Mouse (Mus musculus) layer of hippocampus, adult 9-10 months (tissue): ENCODE measurements around the gene Vtcn1.

Experiments
- DNase-seq: peaks from one replicate; pipeline ENCODE4 v3.0.0; 2022; ENCODE audit warnings: low spot score

Gene Vtcn1

GRCm38 (mm10) chr3:100920611-100921140, 95.4 kb downstream of the Vtcn1 start:
- no peak for DNase-seq

- peak; percentile 100 for DNase-seq
Observed at GRCm38 (mm10) chr3:100921825-100922505, 96.7 kb downstream of the Vtcn1 start, which contains the start of gene Trim45. TSS of gene Trim45 (plus strand) at chr3:100922202.

- no peak for DNase-seq
Observed at GRCm38 (mm10) chr3:100922506-100923375, 97.5 kb downstream of the Vtcn1 start.

GRCm38 (mm10) chr3:100924065-100924732, 98.9 kb downstream of the Vtcn1 start:
- no peak for DNase-seq

- DNase-seq: no peak
Observed at GRCm38 (mm10) chr3:100925176-100925575, 99.9 kb downstream of the Vtcn1 start.

- DNase-seq: no peak
Observed at GRCm38 (mm10) chr3:100931332-100932076, 106.2 kb downstream of the Vtcn1 start.

- DNase-seq: no peak
Observed at GRCm38 (mm10) chr3:100932077-100932944, 107.1 kb downstream of the Vtcn1 start.

- no peak for DNase-seq
Observed at GRCm38 (mm10) chr3:100935521-100935920, 110.3 kb downstream of the Vtcn1 start.

GRCm38 (mm10) chr3:100936201-100936600, 110.9 kb downstream of the Vtcn1 start:
- DNase-seq: no peak

GRCm38 (mm10) chr3:100938211-100938610, 113.0 kb downstream of the Vtcn1 start:
- DNase-seq: no peak

- DNase-seq: no peak
Observed at GRCm38 (mm10) chr3:100940496-100941037, 115.3 kb downstream of the Vtcn1 start.
